Mouse (Mus musculus) kidney, adult 2 months (tissue): ENCODE data around the gene Rptn. TPM values are rescaled to one million over a fixed set of nuclear protein-coding genes. Genes with fewer than 3 reads are reported as not detected.

ENCODE experiments used
- DNase-seq: peaks from one replicate; pipeline ENCODE4 v3.0.0; 2021
- H3K27ac ChIP-seq: fragments of 200-500 bp; 2 replicates; pipeline ENCODE4 v1.5.1; 2012; ENCODE audit warnings: low read depth, low read length, control low read depth, inconsistent platforms; ENCODE audit not compliant: insufficient read depth
- H3K27me3 ChIP-seq: fragments of 200-500 bp; replicated peaks from 2 replicates; pipeline ENCODE4 v1.6.1; 2012; ENCODE audit warnings: mild to moderate bottlenecking, moderate library complexity, low read length, inconsistent platforms; ENCODE audit not compliant: control insufficient read depth, insufficient read depth
- H3K36me3 ChIP-seq: fragments of 200-500 bp; 2 replicates; pipeline ENCODE4 v1.6.1; 2012; ENCODE audit warnings: mild to moderate bottlenecking, moderate library complexity, low read length, inconsistent platforms; ENCODE audit not compliant: control insufficient read depth, insufficient read depth
- H3K4me1 ChIP-seq: fragments of 200-500 bp; 2 replicates; pipeline ENCODE4 v1.6.1; 2011; ENCODE audit warnings: low read length; ENCODE audit not compliant: control insufficient read depth, insufficient read depth
- H3K4me3 ChIP-seq: fragments of 200-500 bp; 2 replicates; pipeline ENCODE4 v1.5.1; 2011; ENCODE audit warnings: mild to moderate bottlenecking, low read depth, low read length, control low read depth; ENCODE audit not compliant: insufficient read depth
- CTCF ChIP-seq: fragments of 200-500 bp; conservative IDR thresholded peaks from 2 replicates; pipeline ENCODE4 v1.5.1; 2011; ENCODE audit warnings: low read depth, mild to moderate bottlenecking, control low read depth, low read length, moderate library complexity, mixed read lengths; ENCODE audit not compliant: insufficient read depth, insufficient read length
- POLR2A ChIP-seq: fragments of 200-500 bp; IDR thresholded peaks from one replicate; pipeline ENCODE4 v1.6.1; 2011; ENCODE audit warnings: low read depth, low read length, control low read depth
- WGBS: fragments of 180-500 bp; shearing (Covaris S2); methylation state at CpG from one replicate; pipeline ENCODE4 v1.1.7; 2018; 5-methylcytosine and 5-hydroxymethylcytosine counted together
- polyA plus RNA-seq: library from polyadenylated mRNA; depleted of rRNA; stranded (reverse); fragments of >200 nt; gene quantifications from 2 replicates; pipeline ENCODE4 v1.2.3, GENCODE M21; 2012; rRNA removed

Gene Rptn
- not detected in 2 replicates for polyA plus RNA-seq

GRCm38 (mm10) chr3:93393366-93393765 lies at the start of gene Rptn:
Gene Rptn (plus strand): TSS chr3:93393699.
- TF ChIP-seq POLR2A (no peak), CTCF (no peak)
- 64% methylated on average over 2 of the region's 2 CpGs for WGBS
- DNase-seq, result no peak
- Histone ChIP-seq H3K4me1 (no peaks in the 10 kb centered on the region), H3K27me3 (no peaks in the 10 kb centered on the region; the same call in 1 of the 2 replicates), H3K4me3 (no peak within 1 kb of the TSS), H3K27ac (no peak within 1 kb of the TSS), H3K36me3 (no peaks in the 10 kb centered on the region)

GRCm38 (mm10) chr3:93346896-93347295 lies 46.6 kb upstream of the Rptn start:
- Histone ChIP-seq H3K36me3 (no peaks in the 10 kb centered on the region), H3K27ac (no peak overlapping the region), H3K4me1 (no peaks in the 10 kb centered on the region), H3K4me3 (no peak overlapping the region), H3K27me3 (no peaks in the 10 kb centered on the region)
- DNase-seq, result no peak
- no peak for TF ChIP-seq CTCF
- no peak for TF ChIP-seq POLR2A
- 78% methylated on average over 2 of the region's 2 CpGs for WGBS

GRCm38 (mm10) chr3:93360045-93360444 lies 33.5 kb upstream of the Rptn start:
- TF ChIP-seq POLR2A, result no peak
- TF ChIP-seq CTCF, result peak; percentile 71
- H3K36me3 ChIP-seq, result no peaks in the 10 kb centered on the region
- no peak overlapping the region for H3K27ac ChIP-seq
- no peaks in the 10 kb centered on the region; the same call in 1 of the 2 replicates for H3K4me1 ChIP-seq
- WGBS, result 16% methylated on average over 7 of the region's 7 CpGs
- peak; percentile 44 for DNase-seq
- H3K4me3 ChIP-seq, result no peak overlapping the region
- no peaks in the 10 kb centered on the region for H3K27me3 ChIP-seq

- peak; percentile 61 for DNase-seq
- Histone ChIP-seq H3K4me3 (no peak overlapping the region), H3K27ac (no peak overlapping the region), H3K27me3 (no peaks in the 10 kb centered on the region), H3K36me3 (no peaks in the 10 kb centered on the region), H3K4me1 (peaks cover 3% of the 10 kb centered on the region; the same call in 1 of the 2 replicates)
- 10% methylated on average over 10 of the region's 10 CpGs for WGBS
- TF ChIP-seq POLR2A (no peak), CTCF (no peak)
Measured at GRCm38 (mm10) chr3:93361933-93362574, 31.4 kb upstream of the Rptn start.

- Histone ChIP-seq H3K27me3 (no peaks in the 10 kb centered on the region), H3K4me3 (no peak overlapping the region), H3K36me3 (no peaks in the 10 kb centered on the region), H3K27ac (peak overlapping the region; percentile 95), H3K4me1 (peaks cover 11% of the 10 kb centered on the region; the same call in 1 of the 2 replicates)
- WGBS, result 15% methylated on average over 3 of the region's 3 CpGs
- TF ChIP-seq POLR2A, result no peak
- no peak for TF ChIP-seq CTCF
- peak; percentile 78 for DNase-seq
Measured at GRCm38 (mm10) chr3:93366966-93367575, 26.4 kb upstream of the Rptn start.

- Histone ChIP-seq H3K4me3 (no peak overlapping the region), H3K36me3 (no peaks in the 10 kb centered on the region), H3K27ac (no peak overlapping the region), H3K4me1 (peaks cover 11% of the 10 kb centered on the region; the same call in 1 of the 2 replicates), H3K27me3 (no peaks in the 10 kb centered on the region)
- TF ChIP-seq POLR2A, result no peak
- TF ChIP-seq CTCF, result no peak
- 45% methylated on average over 1 of the region's 1 CpGs for WGBS
- no peak for DNase-seq
Measured at GRCm38 (mm10) chr3:93368171-93368570, 25.3 kb upstream of the Rptn start.

- no peak for DNase-seq
- Histone ChIP-seq H3K4me3 (no peak overlapping the region), H3K27me3 (no peaks in the 10 kb centered on the region), H3K27ac (no peak overlapping the region), H3K36me3 (no peaks in the 10 kb centered on the region), H3K4me1 (no peaks in the 10 kb centered on the region)
- WGBS, result 83% methylated on average over 6 of the region's 6 CpGs
- TF ChIP-seq POLR2A (no peak), CTCF (no peak)
Measured at GRCm38 (mm10) chr3:93373416-93373815, 20.1 kb upstream of the Rptn start.
